Mouse (Mus musculus): ENCODE measurements around the gene Pigr.

Gene Pigr

DNA sequence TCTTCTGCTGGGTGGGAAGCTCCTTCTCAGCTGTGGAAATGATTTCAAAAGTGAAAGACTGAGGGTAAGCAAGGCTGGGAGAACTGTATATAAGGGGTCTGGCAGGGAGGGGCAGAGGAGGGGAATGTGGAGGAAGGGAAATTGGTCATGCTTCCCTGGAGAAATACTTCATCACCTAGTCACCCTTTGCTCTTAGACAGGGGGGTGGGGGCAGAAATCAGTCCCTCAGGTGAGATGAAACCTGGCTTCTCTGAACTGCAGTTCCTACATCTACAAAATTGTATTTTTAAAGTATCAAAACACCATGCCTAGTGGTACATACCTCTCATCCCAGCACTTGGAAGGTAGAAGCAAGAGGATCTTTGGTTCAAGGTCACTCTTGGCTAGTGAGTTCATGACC is 60.9 kb downstream of the Pigr start, which contains the start of gene Il24:
Gene Il24, minus strand, starts transcription at position 101 of the 400 bp plus-strand sequence.
- DNase-seq: no peak

DNA sequence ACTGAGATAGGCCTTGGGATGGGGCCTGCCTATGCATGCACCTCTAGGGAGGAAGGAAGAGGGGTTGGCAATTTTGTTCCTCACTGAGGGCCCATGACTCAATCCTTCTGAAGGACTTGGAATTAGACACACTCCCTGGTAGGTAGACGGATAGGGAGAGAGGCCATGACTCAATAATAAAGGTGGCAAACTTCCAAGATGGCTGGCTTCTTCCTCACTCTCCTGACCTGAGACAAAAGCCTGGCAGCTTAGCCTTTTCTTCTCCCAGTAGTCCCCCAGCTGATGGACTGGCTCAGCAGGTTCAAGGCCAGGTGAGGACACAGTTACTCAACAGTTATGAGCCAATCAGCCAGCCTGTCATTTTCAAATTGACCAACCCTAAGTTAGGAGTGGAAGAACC is 66.0 kb downstream of the Pigr start:
- no peak for DNase-seq

DNA sequence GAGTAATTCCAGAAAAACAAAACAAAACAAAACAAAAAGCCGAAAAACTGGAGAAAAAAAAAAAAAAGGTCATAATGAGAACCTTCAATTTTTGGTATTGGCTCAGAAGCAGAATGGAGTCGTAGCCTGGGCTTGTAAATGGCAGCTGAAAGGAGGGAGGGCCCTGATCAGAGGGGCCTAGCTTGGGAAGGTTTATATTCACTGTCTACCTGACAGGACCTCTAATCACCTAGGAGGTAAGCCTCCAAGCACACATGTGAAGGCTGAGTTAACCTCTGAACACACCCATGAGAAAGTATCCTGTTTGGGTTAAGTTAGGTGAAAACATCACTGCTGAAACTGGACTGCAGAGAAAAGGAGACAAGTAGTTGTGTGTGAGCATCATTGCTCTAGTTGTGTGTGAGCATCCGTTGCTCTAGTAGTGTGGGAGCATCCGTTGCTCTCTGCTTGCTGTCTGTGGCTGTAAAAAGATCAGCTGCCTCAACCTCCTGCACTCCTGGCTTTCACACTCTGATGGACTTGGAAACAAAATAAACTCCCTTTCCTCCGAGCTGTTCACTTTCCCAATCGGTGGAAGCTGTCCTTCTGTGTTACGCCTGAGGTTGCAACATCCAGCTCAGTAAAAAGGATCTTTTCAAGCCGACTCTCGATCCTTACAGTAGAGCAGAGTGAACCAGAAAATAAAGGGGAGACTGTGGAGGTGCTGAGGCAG is 67.0 kb downstream of the Pigr start:
- no peak for DNase-seq

DNA sequence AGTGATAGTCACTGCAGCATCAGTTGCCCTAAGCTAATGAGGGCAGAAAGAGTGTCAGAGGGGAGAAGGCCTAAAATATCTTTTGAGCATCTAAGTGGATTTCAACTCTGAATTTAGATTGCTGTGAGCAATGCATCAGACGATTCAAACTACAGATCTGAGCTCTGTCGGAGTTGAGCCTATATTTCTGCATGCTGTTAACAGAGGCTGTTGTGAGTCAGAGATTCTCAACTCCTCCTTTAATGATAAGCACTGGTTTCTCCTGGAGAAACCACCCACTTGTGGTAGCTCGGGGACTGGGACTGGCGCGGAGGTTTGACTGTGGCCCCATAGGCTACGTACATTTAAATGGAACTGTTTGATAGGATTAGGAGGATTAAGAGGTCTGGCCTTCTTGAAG is 68.0 kb downstream of the Pigr start:
- DNase-seq: no peak

Data from right cerebral cortex, postnatal 4 days (tissue).